Mouse (Mus musculus) heart, embryonic 16.5 days (tissue): Measurements from ENCODE around the gene Tsku. TPM values are rescaled to one million over a fixed set of nuclear protein-coding genes. Genes with fewer than 3 reads are reported as not detected.

ENCODE experiments used
- ATAC-seq: fragments of 200-750 bp; cut with Nextera tagmentation; replicated peaks from 2 replicates; pipeline ENCODE4 v1.8.0; 2017; ENCODE audit warnings: moderate number of reproducible peaks; ENCODE audit not compliant: insufficient read depth, low FRiP score; ENCODE audit errors: extremely low read depth
- H3K27ac ChIP-seq: fragments of 300-500 bp; sonication (generic); 2 replicates; pipeline ENCODE4 v1.5.1; 2014; ENCODE audit warnings: mild to moderate bottlenecking, low read length, control low read depth, moderate library complexity
- H3K27me3 ChIP-seq: fragments of 300-500 bp; sonication (generic); 2 replicates; pipeline ENCODE4 v1.6.1; 2014; ENCODE audit warnings: low read length, mixed read lengths; ENCODE audit not compliant: control insufficient read depth, insufficient read depth
- H3K36me3 ChIP-seq: fragments of 300-500 bp; sonication (generic); 2 replicates; pipeline ENCODE4 v1.6.1; 2014; ENCODE audit not compliant: control insufficient read depth, insufficient read depth
- H3K4me1 ChIP-seq: fragments of 300-500 bp; sonication (generic); 2 replicates; pipeline ENCODE4 v1.6.1; 2014; ENCODE audit warnings: low read length, mixed read lengths; ENCODE audit not compliant: control insufficient read depth, insufficient read depth
- H3K4me2 ChIP-seq: fragments of 300-500 bp; sonication (generic); 2 replicates; pipeline ENCODE4 v1.6.1; 2014; ENCODE audit warnings: low read depth, mild to moderate bottlenecking, control low read depth, low read length
- H3K4me3 ChIP-seq: fragments of 300-500 bp; sonication (generic); 2 replicates; pipeline ENCODE4 v1.5.1; 2014; ENCODE audit warnings: mild to moderate bottlenecking, control low read depth, low read length
- H3K9ac ChIP-seq: fragments of 300-500 bp; sonication (generic); 2 replicates; pipeline ENCODE4 v1.6.1; 2014; ENCODE audit warnings: low read length, control low read depth
- H3K9me3 ChIP-seq: fragments of 300-500 bp; sonication (generic); replicated peaks from 2 replicates; pipeline ENCODE4 v1.6.1; 2016; ENCODE audit warnings: low read length; ENCODE audit not compliant: control insufficient read depth
- WGBS: fragments of 180-500 bp; shearing (Covaris S2); extraction: QIAGEN DNeasy Blood & Tissue Kit; methylation state at CpG from one replicate; pipeline ENCODE4 v1.1.7; 2014; 5-methylcytosine and 5-hydroxymethylcytosine counted together
- polyA plus RNA-seq: library from polyadenylated mRNA; unstranded; fragments of >200 nt; fragmentation: Nextera tagmentation; extraction: Ambion mirVana; gene quantifications from 2 replicates; pipeline ENCODE4 v1.2.1, GENCODE M21; 2015

Gene Tsku
- polyA plus RNA-seq = 3.2 and 3.8 TPM in 2 replicates

GRCm38 (mm10) chr7:98361063-98361652, at the start of gene Tsku:
Gene Tsku (minus strand): TSS chr7:98361328.
- under 1% methylated on average over 52 of the region's 52 CpGs for WGBS
- peak; percentile 90 for ATAC-seq
- H3K4me3 ChIP-seq = peak within 1 kb of the TSS; percentile 82

DNA sequence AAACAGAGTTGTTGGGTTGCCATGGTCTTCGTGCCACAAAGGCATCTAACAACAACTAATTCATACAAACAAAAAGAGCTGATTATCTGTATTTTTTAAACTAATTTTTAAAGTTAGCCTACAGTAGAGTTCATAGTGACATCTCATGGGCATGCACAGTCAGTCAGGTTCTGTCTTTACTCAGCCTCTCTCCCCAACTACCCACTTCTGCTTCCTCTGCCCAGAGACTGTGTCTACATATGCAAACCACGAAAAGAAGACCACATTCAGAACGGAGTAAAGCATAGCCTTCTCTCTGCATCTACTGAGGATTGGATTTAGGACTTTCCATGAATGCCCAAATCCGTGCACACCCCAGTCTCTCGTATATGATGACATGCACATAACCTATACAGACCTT, 46.5 kb upstream of the Tsku start:
- Histone ChIP-seq H3K27ac (no peak overlapping the region), H3K4me3 (no peak overlapping the region), H3K9ac (no peak overlapping the region), H3K4me1 (no peaks in the 10 kb centered on the region), H3K36me3 (no peaks in the 10 kb centered on the region), H3K4me2 (no peak overlapping the region), H3K27me3 (no peaks in the 10 kb centered on the region), H3K9me3 (no peaks in the 10 kb centered on the region)
- ATAC-seq = no peak
- 74% methylated on average over 5 of the region's 5 CpGs for WGBS

More at GRCm38 (mm10) chr7:98361063-98361652, at the start of gene Tsku:
- no peaks in the 10 kb centered on the region for H3K36me3 ChIP-seq
- H3K27ac ChIP-seq = peak within 1 kb of the TSS; percentile 82
- peak within 1 kb of the TSS; percentile 79 for H3K9ac ChIP-seq
- H3K4me2 ChIP-seq = peak within 1 kb of the TSS; percentile 98
- H3K9me3 ChIP-seq = 0 out of 2 replicates have a peak, but pooled peaks cover 3% of the 10 kb centered on the region
- peaks cover 8% of the 10 kb centered on the region for H3K4me1 ChIP-seq
- no peaks in the 10 kb centered on the region for H3K27me3 ChIP-seq

DNA sequence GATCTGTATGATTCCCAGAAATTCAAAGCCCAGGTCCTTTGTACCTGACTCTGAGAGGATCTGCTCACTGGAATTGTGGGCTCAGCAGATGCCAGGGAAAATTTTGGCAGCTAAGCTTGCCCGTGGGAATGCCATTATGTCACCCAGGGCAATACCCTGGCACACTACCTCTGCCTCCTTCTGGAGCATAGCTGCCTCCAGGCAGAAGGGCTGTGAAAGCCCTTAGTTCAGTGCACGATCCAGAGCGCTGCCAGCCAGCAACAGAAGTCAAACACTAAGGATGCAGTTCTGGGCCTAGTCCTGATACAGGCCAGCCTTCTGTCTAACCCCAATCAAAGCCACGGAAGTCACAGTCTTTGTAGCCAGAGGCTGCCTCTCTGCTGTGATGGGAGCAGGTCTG, 42.9 kb upstream of the Tsku start:
- no peak for ATAC-seq
- Histone ChIP-seq H3K27me3 (no peaks in the 10 kb centered on the region), H3K4me1 (no peaks in the 10 kb centered on the region), H3K9me3 (no peaks in the 10 kb centered on the region), H3K4me2 (no peak overlapping the region), H3K27ac (no peak overlapping the region), H3K36me3 (no peaks in the 10 kb centered on the region), H3K9ac (no peak overlapping the region), H3K4me3 (no peak overlapping the region)
- WGBS = 80% methylated on average over 4 of the region's 4 CpGs

DNA sequence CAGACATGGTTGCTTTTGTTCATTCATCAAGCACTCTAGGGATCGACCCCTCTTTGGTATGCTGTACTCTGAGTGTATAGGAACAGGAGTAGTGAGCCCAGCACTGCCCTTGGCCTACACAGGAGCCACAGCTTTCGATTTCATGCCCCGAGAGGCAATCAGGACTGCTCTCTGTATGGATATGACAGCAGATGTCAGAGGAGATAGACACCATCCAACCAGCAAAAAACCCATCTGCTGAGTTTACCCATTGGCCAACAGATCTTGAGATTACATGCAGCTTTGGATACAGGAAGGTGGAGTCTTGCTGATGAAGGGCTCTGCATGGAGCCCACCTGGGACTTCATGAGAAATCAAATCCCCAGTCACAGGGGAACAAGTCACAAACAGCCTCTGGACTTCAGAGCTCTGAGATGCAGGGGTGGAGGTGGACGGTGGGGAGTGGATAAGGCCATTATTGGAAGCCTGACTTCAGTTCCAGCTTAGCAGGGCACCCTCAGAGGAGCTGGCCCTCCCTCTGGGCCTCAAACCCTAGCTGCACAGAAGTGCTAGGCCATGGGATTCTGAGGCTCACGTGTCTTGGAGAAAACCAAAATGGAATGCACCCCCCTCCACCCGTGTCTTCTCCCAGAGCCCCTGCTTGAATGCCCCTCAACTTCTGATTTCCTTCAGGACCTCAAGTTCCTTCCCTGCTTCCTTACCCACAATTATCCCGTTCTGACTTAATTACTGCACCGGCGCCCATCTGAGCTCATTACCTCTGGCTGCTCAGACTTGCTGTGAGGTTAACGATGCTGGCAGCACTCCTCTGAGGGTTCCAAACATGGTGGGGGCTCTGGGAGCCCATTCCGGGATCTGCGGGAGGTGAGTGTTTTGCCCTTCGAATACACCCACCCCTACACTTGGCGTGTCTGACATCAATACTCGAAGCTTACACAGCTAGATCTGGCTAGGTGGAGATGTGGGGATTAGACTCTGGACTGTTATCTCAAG, 41.8 kb upstream of the Tsku start:
- H3K27me3 ChIP-seq = no peaks in the 10 kb centered on the region
- H3K9ac ChIP-seq = no peak overlapping the region
- WGBS = 73% methylated on average over 15 of the region's 15 CpGs
- H3K4me1 ChIP-seq = no peaks in the 10 kb centered on the region
- no peak overlapping the region for H3K4me3 ChIP-seq
- ATAC-seq = no peak
- H3K9me3 ChIP-seq = no peaks in the 10 kb centered on the region
- no peaks in the 10 kb centered on the region for H3K36me3 ChIP-seq
- H3K27ac ChIP-seq = no peak overlapping the region
- H3K4me2 ChIP-seq = no peak overlapping the region

- Histone ChIP-seq H3K36me3 (no peaks in the 10 kb centered on the region), H3K9me3 (no peaks in the 10 kb centered on the region), H3K4me1 (peaks cover 3% of the 10 kb centered on the region; the same call in 1 of the 2 replicates), H3K27me3 (no peaks in the 10 kb centered on the region), H3K4me2 (no peak overlapping the region), H3K27ac (no peak overlapping the region), H3K4me3 (no peak overlapping the region), H3K9ac (no peak overlapping the region)
- no peak for ATAC-seq
- 83% methylated on average over 8 of the region's 8 CpGs for WGBS
Observed at GRCm38 (mm10) chr7:98392466-98393201, 31.5 kb upstream of the Tsku start.

DNA sequence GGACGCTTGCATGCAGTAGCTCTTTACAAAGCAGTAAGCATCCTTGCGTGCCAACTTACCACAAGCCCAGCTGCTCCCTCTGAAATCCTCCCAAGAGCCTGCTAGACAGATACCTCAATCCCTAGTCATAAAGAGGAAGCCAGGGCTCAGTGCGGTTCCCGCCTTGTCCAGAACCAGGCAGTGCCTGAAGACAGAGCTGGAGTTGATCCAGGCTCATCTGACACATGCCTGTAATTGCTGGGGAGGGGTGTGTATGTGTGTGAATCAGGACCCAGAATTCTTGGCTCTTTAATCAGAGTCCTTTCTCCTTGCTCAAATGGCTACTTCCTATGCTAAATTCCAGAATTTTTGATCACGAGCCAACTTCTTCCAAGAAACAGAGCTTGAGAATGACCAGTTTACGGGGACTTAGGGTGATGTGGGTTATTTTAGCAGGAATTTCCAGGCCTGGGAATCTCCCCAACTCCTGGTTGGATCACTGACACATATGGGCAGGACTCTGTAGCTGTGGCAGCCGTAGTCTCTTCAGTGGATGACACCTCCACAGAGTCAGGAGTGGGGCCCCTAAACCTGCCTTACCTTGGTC, 30.3 kb upstream of the Tsku start:
- Histone ChIP-seq H3K4me3 (no peak overlapping the region), H3K36me3 (no peaks in the 10 kb centered on the region), H3K27me3 (no peaks in the 10 kb centered on the region), H3K4me1 (peaks cover 3% of the 10 kb centered on the region; the same call in 1 of the 2 replicates), H3K9me3 (no peaks in the 10 kb centered on the region), H3K9ac (no peak overlapping the region), H3K4me2 (no peak overlapping the region), H3K27ac (no peak overlapping the region)
- WGBS = 60% methylated on average over 7 of the region's 7 CpGs
- ATAC-seq = peak; percentile 52; the same call in 1 of the 2 replicates

DNA sequence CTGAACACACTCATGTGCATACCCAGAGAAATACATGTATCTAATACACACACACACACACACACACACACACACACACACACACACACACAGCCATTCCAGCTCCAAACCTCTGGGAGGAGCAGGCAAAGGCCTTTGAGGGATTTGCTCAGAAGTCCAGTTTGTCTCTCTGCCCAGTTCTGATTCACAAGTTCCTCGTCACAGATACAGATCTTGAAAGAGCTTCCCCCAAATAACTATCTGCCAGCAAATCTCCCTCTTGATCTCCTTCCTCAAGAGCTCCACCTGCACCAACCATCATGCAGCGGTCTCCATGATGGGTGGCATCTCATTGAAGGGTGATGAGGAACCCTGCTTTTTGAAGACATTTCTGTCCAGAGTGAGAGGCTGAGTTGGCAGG, 29.4 kb upstream of the Tsku start:
- Histone ChIP-seq H3K4me1 (peaks cover 3% of the 10 kb centered on the region; the same call in 1 of the 2 replicates), H3K4me2 (no peak overlapping the region), H3K9me3 (no peaks in the 10 kb centered on the region), H3K9ac (no peak overlapping the region), H3K4me3 (no peak overlapping the region), H3K27me3 (no peaks in the 10 kb centered on the region), H3K36me3 (no peaks in the 10 kb centered on the region), H3K27ac (no peak overlapping the region)
- WGBS = 60% methylated on average over 2 of the region's 2 CpGs
- no peak for ATAC-seq

- H3K9me3 ChIP-seq = no peaks in the 10 kb centered on the region
- no peak overlapping the region for H3K9ac ChIP-seq
- no peak overlapping the region for H3K27ac ChIP-seq
Observed at GRCm38 (mm10) chr7:98389656-98390055, 28.5 kb upstream of the Tsku start.

More at GRCm38 (mm10) chr7:98389656-98390055, 28.5 kb upstream of the Tsku start:
- ATAC-seq = no peak
- H3K36me3 ChIP-seq = no peaks in the 10 kb centered on the region
- no peaks in the 10 kb centered on the region for H3K27me3 ChIP-seq
- no peak overlapping the region for H3K4me3 ChIP-seq
- peaks cover 3% of the 10 kb centered on the region; the same call in 1 of the 2 replicates for H3K4me1 ChIP-seq
- H3K4me2 ChIP-seq = no peak overlapping the region
- 83% methylated on average over 9 of the region's 9 CpGs for WGBS
